Mouse (Mus musculus) stomach, embryonic 14.5 days (tissue): Measurements from ENCODE around the gene Pls1. TPM values are rescaled to one million over a fixed set of nuclear protein-coding genes. Genes with fewer than 3 reads are reported as not detected.

Experiments used
- ATAC-seq: fragments of 200-750 bp; cut with Nextera tagmentation; 2 replicates; pipeline ENCODE4 v1.8.0; 2017; ENCODE audit warnings: low read depth, moderate TSS enrichment; ENCODE audit not compliant: insufficient number of reproducible peaks, insufficient read depth, low FRiP score
- H3K27ac ChIP-seq: fragments of 300-500 bp; sonication (generic); 2 replicates; pipeline ENCODE4 v1.5.1; 2014; ENCODE audit warnings: mild to moderate bottlenecking, low read length, moderate library complexity, mixed read lengths
- H3K27me3 ChIP-seq: fragments of 300-500 bp; sonication (generic); 2 replicates; pipeline ENCODE4 v1.6.1; 2014; ENCODE audit warnings: low read length, control low read depth, mixed read lengths; ENCODE audit not compliant: control insufficient read depth, insufficient read depth
- H3K36me3 ChIP-seq: fragments of 300-500 bp; sonication (generic); 2 replicates; pipeline ENCODE4 v1.6.1; 2014; ENCODE audit warnings: mild to moderate bottlenecking, control low read depth, low read length, moderate library complexity, mixed read lengths; ENCODE audit not compliant: control insufficient read depth, insufficient read depth
- H3K4me1 ChIP-seq: fragments of 300-500 bp; sonication (generic); 2 replicates; pipeline ENCODE4 v1.6.1; 2014; ENCODE audit warnings: low read length, control low read depth, mixed read lengths; ENCODE audit not compliant: control insufficient read depth, insufficient read depth
- H3K4me2 ChIP-seq: fragments of 300-500 bp; sonication (generic); replicated peaks from 2 replicates; pipeline ENCODE4 v1.6.1; 2014; ENCODE audit warnings: low read depth, low read length, control low read depth
- H3K4me3 ChIP-seq: fragments of 300-500 bp; sonication (generic); 2 replicates; pipeline ENCODE4 v1.5.1; 2014; ENCODE audit warnings: low read depth, low read length, control low read depth
- H3K9ac ChIP-seq: fragments of 300-500 bp; sonication (generic); replicated peaks from 2 replicates; pipeline ENCODE4 v1.6.1; 2014; ENCODE audit warnings: low read depth, mild to moderate bottlenecking, control low read depth, low read length, moderate library complexity, mixed read lengths
- H3K9me3 ChIP-seq: fragments of 300-500 bp; sonication (generic); 2 replicates; pipeline ENCODE4 v1.6.1; 2016; ENCODE audit warnings: low read depth, low read length, control low read depth; ENCODE audit not compliant: control insufficient read depth
- WGBS: fragments of 180-500 bp; shearing (Covaris S2); extraction: QIAGEN DNeasy Blood & Tissue Kit; methylation state at CpG from one replicate; pipeline ENCODE4 v1.1.7; 2014; 5-methylcytosine and 5-hydroxymethylcytosine counted together
- polyA plus RNA-seq: library from polyadenylated mRNA; unstranded; fragments of >200 nt; fragmentation: Nextera tagmentation; extraction: Ambion mirVana; gene quantifications from 2 replicates; pipeline ENCODE4 v1.2.1, GENCODE M21; 2014

Pls1 gene
- polyA plus RNA-seq, 1 experiment from 2014 or later: 20.4 TPM

DNA sequence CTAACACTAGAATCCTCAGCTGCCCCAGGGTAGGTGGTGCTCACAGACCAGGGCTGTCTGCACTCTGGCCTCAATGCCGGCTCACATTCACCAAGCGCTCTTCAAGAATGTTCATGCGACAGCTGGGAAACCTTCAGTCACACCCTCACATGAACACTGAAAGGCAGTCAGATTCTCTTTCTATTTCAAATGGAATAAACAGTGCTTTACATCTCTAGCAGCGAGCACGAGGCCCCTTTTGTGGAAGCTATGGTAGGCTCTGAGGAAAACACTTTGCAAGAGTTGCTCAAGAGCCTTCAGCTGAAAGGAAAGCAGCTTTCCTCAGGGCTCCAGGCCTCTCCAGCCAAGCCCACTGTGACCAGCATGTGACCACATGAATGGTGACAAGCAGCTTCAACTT is 139.7 kb downstream of the Pls1 start:
- Histone ChIP-seq H3K9me3 (no peaks in the 10 kb centered on the region), H3K4me2 (no peak overlapping the region), H3K27me3 (no peaks in the 10 kb centered on the region), H3K36me3 (no peaks in the 10 kb centered on the region), H3K27ac (no peak overlapping the region), H3K9ac (no peak overlapping the region), H3K4me3 (no peak overlapping the region), H3K4me1 (no peaks in the 10 kb centered on the region)
- WGBS: 76% methylated on average over 5 of the region's 5 CpGs
- ATAC-seq: no peak

DNA sequence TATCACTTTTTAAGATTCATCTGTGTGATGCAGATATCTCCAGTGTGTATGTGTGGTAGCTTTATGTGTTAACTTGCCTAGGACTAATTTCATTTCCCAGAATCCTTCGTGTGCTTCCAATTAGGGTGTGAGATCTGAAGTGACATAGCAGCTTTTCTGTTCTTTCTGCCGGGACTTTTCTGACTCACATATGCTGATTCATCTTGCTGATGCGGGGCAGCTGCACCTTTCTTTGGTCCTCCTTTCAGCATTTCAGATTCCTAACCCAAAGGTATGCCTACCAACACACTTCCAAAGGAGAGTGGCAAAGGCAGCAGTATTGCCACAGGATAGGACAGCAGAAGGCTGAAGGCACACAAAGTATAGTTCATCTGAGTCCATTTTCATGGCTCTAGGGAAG is 141.0 kb downstream of the Pls1 start:
- ATAC-seq: no peak
- 83% methylated on average over 3 of the region's 3 CpGs for WGBS

More for the DNA sequence above, 141.0 kb downstream of the Pls1 start:
- Histone ChIP-seq H3K4me2 (no peak overlapping the region), H3K9ac (no peak overlapping the region), H3K9me3 (no peaks in the 10 kb centered on the region), H3K27me3 (no peaks in the 10 kb centered on the region), H3K36me3 (no peaks in the 10 kb centered on the region), H3K27ac (no peak overlapping the region), H3K4me1 (no peaks in the 10 kb centered on the region), H3K4me3 (no peak overlapping the region)

Other genes with a start within 250 kb of the Pls1 start
- gene Pcolce2, start 207.7 kb downstream of the Pls1 start, polyA plus RNA-seq: 0.98 and 1.3 TPM in 2 replicates
- gene Trpc1, start 94.9 kb downstream of the Pls1 start, polyA plus RNA-seq: 3.4 and 4.0 TPM in 2 replicates
- gene Atr, start 12.3 kb upstream of the Pls1 start, polyA plus RNA-seq: 27.4 and 28.1 TPM in 2 replicates
- gene Xrn1, start 109.4 kb upstream of the Pls1 start, polyA plus RNA-seq: 27.1 and 30.7 TPM in 2 replicates